Mouse (Mus musculus) embryonic facial prominence, embryonic 13.5 days (tissue): ENCODE results near the gene Fdx1l. TPM values are rescaled to one million over a fixed set of nuclear protein-coding genes. Genes with fewer than 3 reads are reported as not detected.

Experiments
- ATAC-seq: fragments of 200-750 bp; cut with Nextera tagmentation; 2 replicates; pipeline ENCODE4 v1.8.0; 2017; ENCODE audit warnings: low read depth; ENCODE audit not compliant: insufficient number of reproducible peaks, insufficient read depth, low FRiP score, low TSS enrichment
- H3K27ac ChIP-seq: fragments of 300-500 bp; sonication (generic); 2 replicates; pipeline ENCODE4 v1.5.1; 2015; ENCODE audit warnings: moderate library complexity, mild to moderate bottlenecking, inconsistent platforms
- H3K27me3 ChIP-seq: fragments of 300-500 bp; sonication (generic); 2 replicates; pipeline ENCODE4 v1.6.1; 2015; ENCODE audit warnings: mild to moderate bottlenecking, inconsistent platforms
- H3K36me3 ChIP-seq: fragments of 300-500 bp; sonication (generic); 2 replicates; pipeline ENCODE4 v1.6.1; 2015; ENCODE audit warnings: mild to moderate bottlenecking, inconsistent platforms
- H3K4me1 ChIP-seq: fragments of 300-500 bp; sonication (generic); 2 replicates; pipeline ENCODE4 v1.6.1; 2015; ENCODE audit warnings: inconsistent platforms
- H3K4me2 ChIP-seq: fragments of 300-500 bp; sonication (generic); 2 replicates; pipeline ENCODE4 v1.6.1; 2015; ENCODE audit warnings: moderate library complexity, mild to moderate bottlenecking, inconsistent platforms
- H3K4me3 ChIP-seq: fragments of 300-500 bp; sonication (generic); 2 replicates; pipeline ENCODE4 v1.5.1; 2015; ENCODE audit warnings: mild to moderate bottlenecking, inconsistent platforms
- H3K9ac ChIP-seq: fragments of 300-500 bp; sonication (generic); 2 replicates; pipeline ENCODE4 v1.6.1; 2015; ENCODE audit warnings: mild to moderate bottlenecking, inconsistent platforms
- H3K9me3 ChIP-seq: fragments of 300-500 bp; sonication (generic); 2 replicates; pipeline ENCODE4 v1.6.1; 2016; ENCODE audit warnings: inconsistent platforms
- WGBS: fragments of 180-500 bp; shearing (Covaris S2); methylation state at CpG from one replicate; pipeline ENCODE4 v1.1.7; 2015; ENCODE audit warnings: mixed read lengths; 5-methylcytosine and 5-hydroxymethylcytosine counted together
- polyA plus RNA-seq: library from polyadenylated mRNA; unstranded; fragments of >200 nt; fragmentation: Nextera tagmentation; extraction: Ambion mirVana; gene quantifications from 2 replicates; pipeline ENCODE4 v1.2.1, GENCODE M21; 2015

Gene Fdx1l
- polyA plus RNA-seq, 1 experiment from 2014 or later: 60.0 TPM

DNA sequence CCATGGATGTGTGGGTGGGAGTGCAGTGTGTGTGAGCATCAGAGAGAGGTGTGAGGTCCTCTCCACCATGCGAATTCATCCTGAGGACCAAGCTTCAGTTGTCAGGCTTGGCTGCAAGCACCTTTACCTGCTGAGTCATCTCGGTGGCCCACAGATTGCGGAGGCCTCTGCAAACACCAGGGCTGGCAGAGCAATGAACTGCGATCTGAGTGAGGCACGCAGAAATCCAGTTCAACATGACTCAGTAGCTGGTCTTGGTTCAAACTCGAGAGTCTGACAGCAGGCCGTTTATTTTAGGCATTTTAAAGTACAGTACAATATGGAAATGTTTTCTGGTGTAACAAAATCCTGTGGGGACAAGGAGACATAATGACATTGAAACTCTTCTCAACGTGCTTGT is 24.4 kb upstream of the Fdx1l start:
- H3K36me3 ChIP-seq: 0 out of 2 replicates have a peak, but pooled peaks cover 3% of the 10 kb centered on the region
- no peaks in the 10 kb centered on the region for H3K27me3 ChIP-seq
- no peak overlapping the region for H3K4me2 ChIP-seq
- H3K27ac ChIP-seq: no peak overlapping the region
- no peak overlapping the region for H3K4me3 ChIP-seq
- H3K4me1 ChIP-seq: peaks cover 14% of the 10 kb centered on the region
- no peaks in the 10 kb centered on the region for H3K9me3 ChIP-seq
- ATAC-seq: no peak
- WGBS: 84% methylated on average over 8 of the region's 8 CpGs
- H3K9ac ChIP-seq: no peak overlapping the region

DNA sequence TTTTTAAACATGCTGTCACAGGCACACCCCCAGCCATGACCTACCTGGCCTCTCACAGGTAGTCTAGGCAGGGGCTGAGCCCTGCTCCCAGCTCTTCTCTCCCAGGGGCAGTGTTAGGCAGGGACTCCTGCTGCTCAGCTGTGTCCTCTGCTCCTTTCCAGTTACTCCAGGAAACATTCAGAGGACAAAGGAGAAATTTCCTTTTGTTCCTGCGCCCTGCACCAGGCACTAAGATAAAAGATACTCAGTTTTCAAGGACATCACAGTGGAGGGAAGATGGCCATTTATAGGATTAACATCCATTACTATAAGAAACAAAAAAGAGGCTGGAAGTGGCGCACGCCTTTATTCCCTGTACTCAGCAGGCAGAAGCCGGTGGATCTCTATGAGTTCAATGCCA is 22.5 kb upstream of the Fdx1l start:
- Histone ChIP-seq H3K9me3 (no peaks in the 10 kb centered on the region), H3K27me3 (no peaks in the 10 kb centered on the region), H3K9ac (no peak overlapping the region), H3K4me1 (peaks cover 11% of the 10 kb centered on the region), H3K4me3 (no peak overlapping the region), H3K4me2 (no peak overlapping the region), H3K36me3 (no peaks in the 10 kb centered on the region), H3K27ac (no peak overlapping the region)
- ATAC-seq: no peak
- WGBS: 84% methylated on average over 4 of the region's 4 CpGs

DNA sequence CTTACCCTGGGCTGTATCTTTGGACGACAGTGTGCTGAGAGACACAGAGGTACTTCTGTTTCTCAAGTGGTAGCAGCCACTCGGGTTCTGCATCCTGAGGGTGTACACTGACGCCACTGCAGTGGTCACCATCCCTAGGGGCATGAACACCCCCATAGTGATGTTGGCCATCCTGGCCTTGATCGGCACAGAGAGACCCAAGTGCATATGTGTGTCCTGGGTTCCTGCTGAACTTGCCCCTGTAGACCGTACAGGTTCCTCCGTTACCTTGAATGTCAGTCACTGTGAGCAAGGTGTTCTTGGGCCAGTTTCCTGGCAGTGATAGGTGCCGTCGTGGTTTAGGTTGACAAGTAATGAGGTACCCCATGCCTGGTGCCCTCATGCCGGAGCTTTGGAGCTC is 20.0 kb upstream of the Fdx1l start:
- no peak for ATAC-seq
- no peaks in the 10 kb centered on the region for H3K9me3 ChIP-seq
- H3K4me3 ChIP-seq: no peak overlapping the region
- no peak overlapping the region for H3K9ac ChIP-seq
- 96% methylated on average over 9 of the region's 9 CpGs for WGBS
- no peak overlapping the region for H3K4me2 ChIP-seq
- H3K36me3 ChIP-seq: peaks cover 14% of the 10 kb centered on the region
- H3K27ac ChIP-seq: no peak overlapping the region
- peaks cover 16% of the 10 kb centered on the region for H3K4me1 ChIP-seq
- no peaks in the 10 kb centered on the region for H3K27me3 ChIP-seq

- Histone ChIP-seq H3K4me2 (peak within 1 kb of the TSS; percentile 68), H3K9ac (peak within 1 kb of the TSS; percentile 85), H3K27ac (peak within 1 kb of the TSS; percentile 90), H3K4me1 (peaks cover 16% of the 10 kb centered on the region), H3K27me3 (no peaks in the 10 kb centered on the region), H3K9me3 (no peaks in the 10 kb centered on the region), H3K4me3 (peak within 1 kb of the TSS; percentile 69), H3K36me3 (peaks cover 30% of the 10 kb centered on the region)
- peak; percentile 98 for ATAC-seq
- under 1% methylated on average over 54 of the region's 54 CpGs for WGBS
These were observed 18.4 kb upstream of the Fdx1l start, which contains the start of the genes Gm38431 and Raver1 for GRCm38 (mm10) chr9:21091707-21092320. TSS of gene Gm38431 (minus strand) at chr9:21091997. TSS of gene Raver1 (minus strand) at chr9:21092008.

DNA sequence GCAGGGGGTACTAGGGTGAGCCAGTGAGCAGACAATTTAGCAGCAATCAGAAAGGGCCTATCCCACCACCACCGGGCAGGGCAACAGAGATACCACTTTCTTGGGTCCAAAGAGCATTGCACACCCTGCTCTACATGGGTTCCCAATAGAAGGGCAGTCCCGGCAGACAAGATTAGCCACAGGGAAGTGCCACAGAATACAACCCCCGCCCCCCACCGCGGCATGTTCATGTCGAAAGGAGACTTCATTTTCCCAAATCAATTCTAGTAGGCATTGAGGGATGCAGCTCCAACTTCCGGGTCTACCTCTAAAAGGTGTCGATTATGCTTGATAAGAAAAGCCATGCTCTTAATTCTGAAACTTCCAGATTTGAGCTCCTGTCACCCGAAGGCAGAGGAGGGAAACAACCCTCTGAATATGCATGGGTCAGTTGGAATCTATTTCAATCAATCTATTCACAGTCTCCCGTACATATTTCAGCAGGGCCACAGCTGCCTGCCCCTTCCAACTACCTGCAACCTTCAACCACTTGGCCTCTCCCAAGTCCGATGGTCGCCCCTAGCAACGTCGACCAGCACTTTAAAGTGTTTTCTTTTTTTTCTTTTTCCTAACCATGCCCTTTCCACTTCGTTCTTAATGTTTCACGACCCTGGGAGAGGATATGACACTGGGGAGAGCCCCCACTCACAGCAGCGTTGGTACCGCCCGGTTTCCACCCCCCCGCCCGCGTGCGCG is 17.7 kb upstream of the Fdx1l start:
- H3K4me3 ChIP-seq: peak overlapping the region; percentile 69
- H3K9ac ChIP-seq: peak overlapping the region; percentile 85
- H3K36me3 ChIP-seq: peaks cover 36% of the 10 kb centered on the region
- H3K4me2 ChIP-seq: peak overlapping the region; percentile 68
- no peak for ATAC-seq
- peak overlapping the region; percentile 90; the same call in 1 of the 2 replicates for H3K27ac ChIP-seq
- H3K27me3 ChIP-seq: no peaks in the 10 kb centered on the region
- H3K4me1 ChIP-seq: peaks cover 16% of the 10 kb centered on the region
- H3K9me3 ChIP-seq: no peaks in the 10 kb centered on the region
- WGBS: 3% methylated on average over 24 of the region's 24 CpGs

DNA sequence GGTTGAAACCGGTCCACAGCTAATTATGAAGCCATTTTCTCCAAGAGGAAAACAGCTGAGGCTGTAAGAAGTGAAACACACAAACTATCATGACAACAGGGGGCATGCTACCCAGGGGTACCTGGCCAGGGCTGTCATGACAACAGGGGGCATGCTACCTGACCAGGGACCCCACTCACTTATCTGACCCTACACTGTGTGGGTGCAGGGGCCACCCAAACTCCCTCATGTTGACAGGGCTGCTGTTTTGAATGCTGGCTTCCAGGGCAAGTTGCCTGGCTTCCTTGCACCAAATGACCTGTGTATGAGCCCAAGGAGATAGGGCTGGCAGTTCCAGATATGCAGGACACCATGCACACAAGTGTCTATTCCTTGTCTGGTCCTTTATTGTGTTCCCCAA is 17.1 kb upstream of the Fdx1l start:
- H3K4me3 ChIP-seq: peak overlapping the region; percentile 69
- H3K4me1 ChIP-seq: peaks cover 16% of the 10 kb centered on the region
- WGBS: 80% methylated on average over 1 of the region's 1 CpGs
- H3K4me2 ChIP-seq: peak overlapping the region; percentile 68
- ATAC-seq: no peak
- no peaks in the 10 kb centered on the region for H3K27me3 ChIP-seq
- no peaks in the 10 kb centered on the region for H3K9me3 ChIP-seq
- H3K36me3 ChIP-seq: peaks cover 42% of the 10 kb centered on the region
- H3K27ac ChIP-seq: no peak overlapping the region
- H3K9ac ChIP-seq: peak overlapping the region; percentile 85

GRCm38 (mm10) chr9:21083324-21083723 is 9.9 kb upstream of the Fdx1l start:
- no peak overlapping the region for H3K9ac ChIP-seq
- H3K27me3 ChIP-seq: no peaks in the 10 kb centered on the region
- WGBS: 92% methylated on average over 3 of the region's 3 CpGs
- peaks cover 95% of the 10 kb centered on the region for H3K36me3 ChIP-seq
- no peak overlapping the region for H3K4me2 ChIP-seq
- no peak overlapping the region for H3K27ac ChIP-seq
- H3K4me1 ChIP-seq: no peaks in the 10 kb centered on the region
- H3K4me3 ChIP-seq: no peak overlapping the region
- no peak for ATAC-seq
- no peaks in the 10 kb centered on the region for H3K9me3 ChIP-seq

DNA sequence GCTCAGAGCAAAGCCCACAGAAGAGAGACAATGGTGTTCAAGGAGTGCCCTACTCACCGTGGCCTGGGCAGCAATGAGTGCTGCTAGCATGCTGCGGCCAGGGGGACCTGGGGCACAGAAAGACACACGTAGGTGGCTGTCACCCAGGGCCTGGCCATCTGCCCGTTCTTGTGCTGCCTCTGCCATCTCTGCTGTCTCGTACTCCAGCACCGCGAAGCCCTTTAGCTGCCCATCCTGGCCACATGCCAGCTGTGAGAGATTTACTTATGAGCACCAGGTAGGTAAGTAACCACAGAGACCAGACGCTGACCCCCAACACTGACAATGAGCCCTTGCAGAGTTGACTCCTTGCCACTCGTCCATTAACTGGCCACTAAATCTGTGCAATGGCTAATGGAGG is 7.7 kb upstream of the Fdx1l start:
- ATAC-seq: no peak
- Histone ChIP-seq H3K4me2 (no peak overlapping the region), H3K27ac (no peak overlapping the region), H3K9me3 (no peaks in the 10 kb centered on the region), H3K4me3 (no peak overlapping the region), H3K9ac (no peak overlapping the region), H3K27me3 (no peaks in the 10 kb centered on the region), H3K36me3 (peaks cover 96% of the 10 kb centered on the region), H3K4me1 (no peaks in the 10 kb centered on the region)
- 85% methylated on average over 9 of the region's 9 CpGs for WGBS

- Histone ChIP-seq H3K4me1 (peaks cover 15% of the 10 kb centered on the region; the same call in 1 of the 2 replicates), H3K9me3 (no peaks in the 10 kb centered on the region), H3K27me3 (no peaks in the 10 kb centered on the region), H3K27ac (no peak overlapping the region), H3K4me2 (no peak overlapping the region), H3K9ac (no peak overlapping the region), H3K4me3 (no peak overlapping the region), H3K36me3 (peaks cover 68% of the 10 kb centered on the region)
- WGBS: 88% methylated on average over 3 of the region's 3 CpGs
- no peak for ATAC-seq
These were observed 2.2 kb upstream of the Fdx1l start for GRCm38 (mm10) chr9:21075625-21076024.

DNA sequence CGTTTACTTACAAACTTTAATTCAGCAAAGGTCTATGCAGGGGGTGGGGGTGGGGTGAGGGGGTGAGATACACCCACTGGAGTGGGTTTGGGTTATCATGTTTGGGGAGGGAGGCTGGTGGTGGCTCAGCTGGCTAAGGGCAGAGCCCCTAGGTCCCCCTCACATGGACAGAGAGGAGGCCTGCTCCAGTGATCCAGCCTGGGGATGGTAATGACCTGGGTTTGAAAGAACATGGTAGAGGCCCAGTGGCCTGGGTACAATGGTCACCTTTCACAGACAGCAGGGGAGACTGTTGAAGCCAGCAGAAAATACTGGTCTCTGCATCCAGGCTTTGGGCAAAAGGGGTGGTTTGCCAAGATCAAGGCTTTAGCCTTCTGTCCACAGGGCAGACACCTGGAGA is 759 bp upstream of the Fdx1l start:
- WGBS: 89% methylated on average over 1 of the region's 1 CpGs
- Histone ChIP-seq H3K36me3 (peaks cover 62% of the 10 kb centered on the region), H3K9me3 (no peaks in the 10 kb centered on the region), H3K9ac (0 out of 2 replicates have a peak overlapping the region, but pooled peaks have one; percentile 40), H3K4me1 (peaks cover 15% of the 10 kb centered on the region; the same call in 1 of the 2 replicates), H3K27ac (0 out of 2 replicates have a peak overlapping the region, but pooled peaks have one; percentile 73), H3K27me3 (no peaks in the 10 kb centered on the region), H3K4me2 (no peak overlapping the region), H3K4me3 (no peak overlapping the region)
- no peak for ATAC-seq

DNA sequence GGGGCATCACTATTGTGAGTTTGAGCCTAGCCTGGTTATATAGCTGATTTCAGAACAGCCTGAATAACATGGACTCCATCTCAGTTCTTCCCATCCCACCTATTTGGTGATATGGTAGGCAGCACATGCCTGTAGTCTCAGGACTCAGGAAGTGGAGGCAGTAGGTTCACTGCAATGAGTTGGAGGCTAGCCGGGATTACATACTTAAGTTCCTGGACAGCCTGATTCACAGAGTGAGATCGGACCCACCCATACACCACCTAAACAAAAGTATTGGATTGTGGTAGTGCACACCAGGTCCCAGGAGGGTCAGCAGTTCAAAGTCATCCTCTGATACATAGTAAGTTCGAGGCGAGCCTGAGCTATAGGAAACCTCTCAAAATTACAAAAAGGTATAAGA is 773 bp downstream of the Fdx1l start:
- no peak for ATAC-seq
- peaks cover 53% of the 10 kb centered on the region for H3K36me3 ChIP-seq
- H3K9me3 ChIP-seq: no peaks in the 10 kb centered on the region
- H3K4me2 ChIP-seq: peak overlapping the region; percentile 83
- H3K9ac ChIP-seq: peak overlapping the region; percentile 90
- H3K27ac ChIP-seq: no peak overlapping the region
- peaks cover 15% of the 10 kb centered on the region; the same call in 1 of the 2 replicates for H3K4me1 ChIP-seq
- WGBS: 13% methylated on average over 4 of the region's 4 CpGs
- H3K27me3 ChIP-seq: no peaks in the 10 kb centered on the region
- peak overlapping the region; percentile 83 for H3K4me3 ChIP-seq
